Mouse (Mus musculus) adrenal gland, postnatal 14 days (tissue): ENCODE measurements around the gene Olfr1359. TPM values are rescaled to one million over a fixed set of nuclear protein-coding genes. Genes with fewer than 3 reads are reported as not detected.

Experiments used
- microRNA-seq, 2 experiments: library from miRNA; unstranded; fragments of <30 nt; microRNA quantifications; one replicate each; pipeline ENCODE4 v1.2.0; 2021
- total RNA-seq: library from RNA; stranded (reverse); gene quantifications from 2 replicates; pipeline ENCODE4 v1.2.3, GENCODE M21; 2021

Olfr1359 gene
- total RNA-seq, 1 experiment from 2014 or later = not detected

Small RNA genes lying within 50 kb of the gene (microRNA-seq; reads per million reads assigned to microRNA genes)
- gene Gm44357 (0 reads per million in 2 experiments), gene Gm44367 (0 reads per million in 2 experiments), gene Gm44454 (0 reads per million in 2 experiments)

Other genes starting within 250 kb of the Olfr1359 start
- gene Zscan26, start 244.4 kb upstream of the Olfr1359 start, total RNA-seq = 32.2 and 35.4 TPM in 2 replicates
- gene Nkapl, start 229.6 kb upstream of the Olfr1359 start, total RNA-seq = 1.4 and 1.7 TPM in 2 replicates
- gene Zkscan4, start 219.2 kb upstream of the Olfr1359 start, total RNA-seq = 2.3 and 3.9 TPM in 2 replicates
- not detected in 2 replicates for gene Gm10065, start 218.7 kb upstream of the Olfr1359 start, total RNA-seq
- gene AK157302, start 202.9 kb upstream of the Olfr1359 start, total RNA-seq = 16.7 and 18.3 TPM in 2 replicates
- gene Gm11273, start 196.7 kb upstream of the Olfr1359 start, total RNA-seq = 174 and 184 TPM in 2 replicates
- 17.4 and 20.4 TPM in 2 replicates for gene Zkscan8, start 167.0 kb upstream of the Olfr1359 start, total RNA-seq
- gene Olfr1366, start 155.3 kb upstream of the Olfr1359 start, total RNA-seq = not detected in 2 replicates
- gene Olfr1535, start 138.2 kb upstream of the Olfr1359 start, total RNA-seq = not detected in 2 replicates
- gene Olfr1364, start 116.4 kb upstream of the Olfr1359 start, total RNA-seq = not detected in 2 replicates
- gene Olfr1362, start 84.1 kb upstream of the Olfr1359 start, total RNA-seq = not detected in 2 replicates
- not detected in 2 replicates for gene Olfr11, start 55.6 kb upstream of the Olfr1359 start, total RNA-seq
- not detected in 2 replicates for gene Olfr1361, start 34.7 kb upstream of the Olfr1359 start, total RNA-seq
- not detected in 2 replicates for gene Olfr1360, start 20.7 kb upstream of the Olfr1359 start, total RNA-seq
- 191 and 254 TPM in 2 replicates for gene Hist1h2bl, start 18.0 kb downstream of the Olfr1359 start, total RNA-seq
- 129 and 184 TPM in 2 replicates for gene Hist1h2ai, start 18.3 kb downstream of the Olfr1359 start, total RNA-seq
- gene Hist1h3h, start 19.5 kb downstream of the Olfr1359 start, total RNA-seq = 287 and 324 TPM in 2 replicates
- 57.9 and 74.0 TPM in 2 replicates for gene Hist1h2bm, start 23.9 kb downstream of the Olfr1359 start, total RNA-seq
- gene Hist1h4j, start 37.0 kb downstream of the Olfr1359 start, total RNA-seq = 35.2 and 49.4 TPM in 2 replicates
- gene Hist1h4k, start 52.4 kb downstream of the Olfr1359 start, total RNA-seq = 468 and 533 TPM in 2 replicates
- 72.0 and 91.7 TPM in 2 replicates for gene Hist1h2ak, start 55.7 kb downstream of the Olfr1359 start, total RNA-seq
- gene Hist1h2bn, start 56.0 kb downstream of the Olfr1359 start, total RNA-seq = 127 and 142 TPM in 2 replicates
- 129 and 152 TPM in 2 replicates for gene Hist1h1b, start 82.5 kb downstream of the Olfr1359 start, total RNA-seq
- gene Hist1h3i, start 85.3 kb downstream of the Olfr1359 start, total RNA-seq = 215 and 253 TPM in 2 replicates
- gene Hist1h2an, start 89.1 kb downstream of the Olfr1359 start, total RNA-seq = 38.5 and 43.6 TPM in 2 replicates
- gene Hist1h2bp, start 89.3 kb downstream of the Olfr1359 start, total RNA-seq = 68.9 and 94.7 TPM in 2 replicates
- gene Hist1h2bq, start 112.1 kb downstream of the Olfr1359 start, total RNA-seq = 128 and 131 TPM in 2 replicates
- not detected in 2 replicates for gene Hist1h2ao, start 112.4 kb downstream of the Olfr1359 start, total RNA-seq
- 417 and 512 TPM in 2 replicates for gene Hist1h4m, start 113.6 kb downstream of the Olfr1359 start, total RNA-seq
- 37.8 and 56.1 TPM in 2 replicates for gene Hist1h4n, start 134.1 kb downstream of the Olfr1359 start, total RNA-seq
- 319 and 352 TPM in 2 replicates for gene Hist1h2ap, start 135.4 kb downstream of the Olfr1359 start, total RNA-seq
- 132 and 133 TPM in 2 replicates for gene Hist1h2br, start 135.6 kb downstream of the Olfr1359 start, total RNA-seq
- 1.3 and 1.7 TPM in 2 replicates for gene Zfp184, start 247.0 kb downstream of the Olfr1359 start, total RNA-seq